Mouse (Mus musculus) adrenal gland, adult 2 months (tissue): ENCODE measurements around the gene Lhx1. TPM values are rescaled to one million over a fixed set of nuclear protein-coding genes. Genes with fewer than 3 reads are reported as not detected.
A peak's percentile ranks its signal among the peaks of the same experiment; 100 is the strongest.

Experiments used
- DNase-seq: peaks from one replicate; pipeline ENCODE4 v3.0.0; 2021
- long read RNA-seq: library from polyadenylated mRNA; stranded (forward); transcript quantifications from one replicate; pipeline ENCODE4 v2.0.0, GENCODE M21; 2021
- polyA plus RNA-seq: library from polyadenylated mRNA; depleted of rRNA; stranded (reverse); fragments of >200 nt; gene quantifications from 2 replicates; pipeline ENCODE4 v1.2.3, GENCODE M21; 2012; rRNA removed
- total RNA-seq, 2 experiments: library from RNA; stranded (reverse); gene quantifications; 2 replicates each; pipeline ENCODE4 v1.2.3; 2021

Gene Lhx1
- total RNA-seq (not detected), polyA plus RNA-seq (not detected in 2 replicates)
- long read RNA-seq: 0 reads

- peak; percentile 32 for DNase-seq
These were observed at the start of gene Lhx1 for GRCm38 (mm10) chr11:84525421-84526274. TSS of gene Lhx1 (minus strand) at chr11:84525535.

- DNase-seq: no peak
These were observed 49.5 kb upstream of the Lhx1 start for GRCm38 (mm10) chr11:84574834-84575233.

- no peak for DNase-seq
These were observed 48.3 kb upstream of the Lhx1 start for GRCm38 (mm10) chr11:84573637-84574036.

- DNase-seq: no peak
These were observed 45.5 kb upstream of the Lhx1 start for GRCm38 (mm10) chr11:84570812-84571211.

- DNase-seq: no peak
These were observed 45.1 kb upstream of the Lhx1 start for GRCm38 (mm10) chr11:84570392-84570791.

- DNase-seq: no peak
These were observed 43.9 kb upstream of the Lhx1 start for GRCm38 (mm10) chr11:84569052-84569751.

GRCm38 (mm10) chr11:84568482-84568881 lies 43.1 kb upstream of the Lhx1 start:
- no peak for DNase-seq

GRCm38 (mm10) chr11:84566691-84567090 lies 41.4 kb upstream of the Lhx1 start:
- no peak for DNase-seq

GRCm38 (mm10) chr11:84565224-84565623 lies 39.9 kb upstream of the Lhx1 start:
- no peak for DNase-seq

GRCm38 (mm10) chr11:84563360-84563759 lies 38.0 kb upstream of the Lhx1 start:
- DNase-seq: no peak

GRCm38 (mm10) chr11:84562758-84563347 lies 37.5 kb upstream of the Lhx1 start:
- no peak for DNase-seq

- no peak for DNase-seq
These were observed 36.2 kb upstream of the Lhx1 start for GRCm38 (mm10) chr11:84561546-84561945.

- DNase-seq: no peak
These were observed 28.6 kb upstream of the Lhx1 start for GRCm38 (mm10) chr11:84553821-84554450.

GRCm38 (mm10) chr11:84551296-84551695 lies 26.0 kb upstream of the Lhx1 start:
- DNase-seq: no peak

GRCm38 (mm10) chr11:84549258-84549791 lies 24.0 kb upstream of the Lhx1 start:
- no peak for DNase-seq

GRCm38 (mm10) chr11:84548293-84548692 lies 23.0 kb upstream of the Lhx1 start:
- DNase-seq: no peak

- no peak for DNase-seq
These were observed 14.6 kb upstream of the Lhx1 start for GRCm38 (mm10) chr11:84539981-84540380.

- DNase-seq: no peak
These were observed 4.7 kb upstream of the Lhx1 start for GRCm38 (mm10) chr11:84529797-84530703.

- DNase-seq: no peak
These were observed 3.9 kb upstream of the Lhx1 start for GRCm38 (mm10) chr11:84529143-84529755.
